Mouse (Mus musculus) limb, embryonic 14.5 days (tissue): ENCODE data around the gene Abcb1a. TPM values are rescaled to one million over a fixed set of nuclear protein-coding genes. Genes with fewer than 3 reads are reported as not detected.
A peak's percentile ranks its signal among the peaks of the same experiment; 100 is the strongest.

Experiments
- ATAC-seq: fragments of 200-750 bp; cut with Nextera tagmentation; 2 replicates; pipeline ENCODE4 v1.8.0; 2017; ENCODE audit warnings: low read depth, moderate number of reproducible peaks, moderate TSS enrichment; ENCODE audit not compliant: low FRiP score
- DNase-seq: peaks from one replicate; pipeline ENCODE4 v3.0.0-alpha.2; 2015; ENCODE audit warnings: low spot score
- H3K27ac ChIP-seq: fragments of 300-500 bp; sonication (generic); replicated peaks from 2 replicates; pipeline ENCODE4 v1.5.1; 2014; ENCODE audit warnings: low read depth, mild to moderate bottlenecking, low read length, moderate library complexity, mixed read lengths
- H3K27me3 ChIP-seq: fragments of 300-500 bp; sonication (generic); 2 replicates; pipeline ENCODE4 v1.6.1; 2014; ENCODE audit warnings: low read length, mixed read lengths; ENCODE audit not compliant: control insufficient read depth, insufficient read depth
- H3K36me3 ChIP-seq: fragments of 300-500 bp; sonication (generic); 2 replicates; pipeline ENCODE4 v1.6.1; 2014; ENCODE audit warnings: mild to moderate bottlenecking, low read length, moderate library complexity, mixed read lengths; ENCODE audit not compliant: control insufficient read depth, insufficient read depth
- H3K4me1 ChIP-seq: fragments of 300-500 bp; sonication (generic); 2 replicates; pipeline ENCODE4 v1.6.1; 2014; ENCODE audit warnings: antibody characterized with exemption, low read length, mixed read lengths; ENCODE audit not compliant: control insufficient read depth, insufficient read depth
- H3K4me2 ChIP-seq: fragments of 300-500 bp; sonication (generic); replicated peaks from 2 replicates; pipeline ENCODE4 v1.6.1; 2014; ENCODE audit warnings: low read depth, mild to moderate bottlenecking, low read length, moderate library complexity; ENCODE audit not compliant: severe bottlenecking
- H3K4me3 ChIP-seq: fragments of 300-500 bp; sonication (generic); replicated peaks from 2 replicates; pipeline ENCODE4 v1.5.1; 2014; ENCODE audit warnings: low read length
- H3K9ac ChIP-seq: fragments of 300-500 bp; sonication (generic); 2 replicates; pipeline ENCODE4 v1.6.1; 2014; ENCODE audit warnings: mild to moderate bottlenecking, low read depth, low read length, moderate library complexity; ENCODE audit not compliant: severe bottlenecking
- H3K9me3 ChIP-seq: fragments of 300-500 bp; sonication (generic); 2 replicates; pipeline ENCODE4 v1.6.1; 2016; ENCODE audit warnings: low read length; ENCODE audit not compliant: control insufficient read depth
- POLR2A ChIP-seq: fragments of 200-500 bp; IDR thresholded peaks from 2 replicates; pipeline ENCODE4 v1.8.0; 2012; ENCODE audit warnings: inconsistent platforms, mild to moderate bottlenecking, moderate library complexity, borderline replicate concordance; ENCODE audit not compliant: insufficient read depth, insufficient read length; ENCODE audit errors: extremely low read depth
- WGBS: fragments of 180-500 bp; shearing (Covaris S2); extraction: QIAGEN DNeasy Blood & Tissue Kit; methylation state at CpG from one replicate; pipeline ENCODE4 v1.1.7; 2014; 5-methylcytosine and 5-hydroxymethylcytosine counted together
- polyA plus RNA-seq, 2 experiments: library from polyadenylated mRNA; depleted of rRNA in 1 of 2; stranded (reverse) in 1 of 2; unstranded in 1 of 2; fragments of >200 nt; fragmentation: Nextera tagmentation in 1 of 2; extraction: Ambion mirVana in 1 of 2; gene quantifications; 2 replicates each; pipeline versions ENCODE4 v1.2.1 to v1.2.3; 2012 to 2014

The Abcb1a gene
- polyA plus RNA-seq, 2 experiments, result 0.53 to 0.58 TPM

DNA sequence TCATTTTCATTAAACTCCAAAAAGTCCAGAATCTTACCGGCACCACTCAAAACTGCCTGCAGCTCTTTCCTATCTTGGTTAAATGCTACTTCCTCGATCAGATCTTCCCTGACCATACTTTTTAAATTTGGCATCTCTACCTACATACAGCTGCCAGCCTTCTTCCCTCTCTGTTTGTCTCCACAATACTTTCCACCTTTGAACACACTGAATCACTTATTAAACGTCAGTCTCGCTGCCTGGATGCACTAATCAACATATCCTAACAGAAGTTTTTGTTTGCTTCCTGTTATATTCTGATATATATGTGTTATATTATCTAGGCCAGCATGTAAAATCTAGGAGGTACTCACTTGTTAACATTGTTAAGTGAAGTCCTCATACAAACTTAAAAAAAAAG is 11.6 kb upstream of the Abcb1a start:
- Histone ChIP-seq H3K27me3 (no peaks in the 10 kb centered on the region), H3K4me3 (no peak overlapping the region), H3K9me3 (no peaks in the 10 kb centered on the region), H3K36me3 (no peaks in the 10 kb centered on the region), H3K4me2 (no peak overlapping the region), H3K27ac (no peak overlapping the region), H3K9ac (no peak overlapping the region), H3K4me1 (no peaks in the 10 kb centered on the region)
- 83% methylated on average over 4 of the region's 4 CpGs for WGBS
- no peak for TF ChIP-seq POLR2A
- DNase-seq (no peak), ATAC-seq (no peak)

DNA sequence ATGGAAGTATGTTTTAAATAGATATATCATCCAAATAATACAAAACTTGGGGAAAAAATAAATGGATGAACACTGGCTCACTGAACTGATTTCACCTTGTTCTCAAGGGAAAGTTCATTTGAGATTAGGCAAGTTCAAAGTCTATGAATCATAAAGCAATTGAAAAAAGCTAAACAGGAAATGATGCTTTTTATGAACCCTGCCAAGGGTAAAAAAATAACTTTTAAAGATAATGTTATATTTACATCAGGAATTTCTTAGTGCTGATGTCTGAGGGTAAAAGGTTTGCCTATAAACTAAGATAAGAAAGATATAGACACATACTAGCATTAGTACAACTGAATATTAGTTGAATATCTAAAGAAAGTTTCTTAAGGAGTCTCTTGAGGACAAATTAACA is 11.1 kb upstream of the Abcb1a start:
- H3K36me3 ChIP-seq, result no peaks in the 10 kb centered on the region
- no peaks in the 10 kb centered on the region for H3K4me1 ChIP-seq
- ATAC-seq (no peak), DNase-seq (no peak)
- no peak overlapping the region for H3K4me2 ChIP-seq
- H3K4me3 ChIP-seq, result no peak overlapping the region
- H3K27ac ChIP-seq, result no peak overlapping the region
- no peak for TF ChIP-seq POLR2A
- no peak overlapping the region for H3K9ac ChIP-seq
- no peaks in the 10 kb centered on the region for H3K9me3 ChIP-seq
- H3K27me3 ChIP-seq, result no peaks in the 10 kb centered on the region

DNA sequence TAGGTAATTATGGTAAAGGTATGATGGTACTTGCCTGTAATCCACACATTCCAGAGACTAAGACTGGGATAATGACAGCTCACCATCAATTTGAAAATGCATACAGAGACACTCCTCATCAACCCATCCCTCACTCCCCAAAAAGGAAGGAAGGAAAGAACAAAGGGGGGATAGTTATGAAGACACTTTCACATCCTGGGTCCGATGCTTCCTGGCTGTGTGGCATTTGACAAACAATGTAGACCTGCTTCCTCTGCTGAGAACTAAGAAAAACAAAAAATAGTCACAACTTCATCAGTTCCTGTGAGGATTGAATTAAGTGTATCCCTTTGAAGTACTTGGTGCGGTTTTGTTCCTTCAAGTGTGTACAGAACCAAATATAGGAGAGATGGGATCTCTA is 7.8 kb upstream of the Abcb1a start:
- ATAC-seq, result no peak
- no peak for DNase-seq

DNA sequence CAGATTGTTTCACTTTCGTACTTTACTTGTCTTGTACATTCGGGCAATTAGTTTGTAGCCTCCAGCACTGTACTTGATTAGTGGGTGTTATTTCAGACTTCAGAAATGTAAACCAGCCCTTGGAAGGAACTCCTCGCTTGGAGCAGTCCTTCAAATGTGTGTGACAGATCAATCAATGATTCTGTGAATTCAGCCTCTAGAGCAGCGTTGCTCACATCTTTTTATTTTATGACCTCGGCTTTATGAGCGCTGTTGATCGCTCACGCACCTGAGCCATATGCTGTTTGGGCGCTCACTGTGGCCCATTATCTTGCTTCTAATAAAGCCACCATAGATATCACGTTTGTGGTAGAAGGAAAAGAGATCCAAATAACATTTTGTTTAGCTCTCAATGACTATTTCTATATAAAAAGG is 868 bp downstream of the Abcb1a start:
- no peaks in the 10 kb centered on the region for H3K9me3 ChIP-seq
- H3K27ac ChIP-seq, result no peak overlapping the region
- 20% methylated on average over 10 of the region's 10 CpGs for WGBS
- peak overlapping the region; percentile 68 for H3K4me2 ChIP-seq
- ATAC-seq (no peak), DNase-seq (no peak)
- TF ChIP-seq POLR2A, result no peak
- H3K36me3 ChIP-seq, result no peaks in the 10 kb centered on the region
- H3K4me3 ChIP-seq, result peak overlapping the region; percentile 36
- H3K4me1 ChIP-seq, result peaks cover 2% of the 10 kb centered on the region; the same call in 1 of the 2 replicates
- H3K9ac ChIP-seq, result 0 out of 2 replicates have a peak overlapping the region, but pooled peaks have one; percentile 55
- H3K27me3 ChIP-seq, result no peaks in the 10 kb centered on the region

More for the DNA sequence above, 7.8 kb upstream of the Abcb1a start:
- no peak overlapping the region for H3K27ac ChIP-seq
- H3K9ac ChIP-seq, result no peak overlapping the region
- WGBS, result 92% methylated on average over 2 of the region's 2 CpGs
- H3K4me2 ChIP-seq, result no peak overlapping the region
- no peaks in the 10 kb centered on the region for H3K4me1 ChIP-seq
- no peak overlapping the region for H3K4me3 ChIP-seq
- no peaks in the 10 kb centered on the region for H3K9me3 ChIP-seq
- TF ChIP-seq POLR2A, result no peak
- no peaks in the 10 kb centered on the region for H3K36me3 ChIP-seq
- H3K27me3 ChIP-seq, result no peaks in the 10 kb centered on the region

- 65% methylated on average over 3 of the region's 3 CpGs for WGBS
Measured at GRCm38 (mm10) chr5:8664678-8665077, 4.8 kb downstream of the Abcb1a start.

More at GRCm38 (mm10) chr5:8664678-8665077, 4.8 kb downstream of the Abcb1a start:
- H3K9ac ChIP-seq, result no peak overlapping the region
- H3K27me3 ChIP-seq, result no peaks in the 10 kb centered on the region
- H3K36me3 ChIP-seq, result no peaks in the 10 kb centered on the region
- H3K4me1 ChIP-seq, result peaks cover 2% of the 10 kb centered on the region; the same call in 1 of the 2 replicates
- H3K27ac ChIP-seq, result no peak overlapping the region
- H3K9me3 ChIP-seq, result no peaks in the 10 kb centered on the region
- DNase-seq (no peak), ATAC-seq (no peak)
- no peak overlapping the region for H3K4me3 ChIP-seq
- H3K4me2 ChIP-seq, result no peak overlapping the region
- TF ChIP-seq POLR2A, result no peak
